Mouse (Mus musculus): ENCODE results near the gene Tns3.

DNA sequence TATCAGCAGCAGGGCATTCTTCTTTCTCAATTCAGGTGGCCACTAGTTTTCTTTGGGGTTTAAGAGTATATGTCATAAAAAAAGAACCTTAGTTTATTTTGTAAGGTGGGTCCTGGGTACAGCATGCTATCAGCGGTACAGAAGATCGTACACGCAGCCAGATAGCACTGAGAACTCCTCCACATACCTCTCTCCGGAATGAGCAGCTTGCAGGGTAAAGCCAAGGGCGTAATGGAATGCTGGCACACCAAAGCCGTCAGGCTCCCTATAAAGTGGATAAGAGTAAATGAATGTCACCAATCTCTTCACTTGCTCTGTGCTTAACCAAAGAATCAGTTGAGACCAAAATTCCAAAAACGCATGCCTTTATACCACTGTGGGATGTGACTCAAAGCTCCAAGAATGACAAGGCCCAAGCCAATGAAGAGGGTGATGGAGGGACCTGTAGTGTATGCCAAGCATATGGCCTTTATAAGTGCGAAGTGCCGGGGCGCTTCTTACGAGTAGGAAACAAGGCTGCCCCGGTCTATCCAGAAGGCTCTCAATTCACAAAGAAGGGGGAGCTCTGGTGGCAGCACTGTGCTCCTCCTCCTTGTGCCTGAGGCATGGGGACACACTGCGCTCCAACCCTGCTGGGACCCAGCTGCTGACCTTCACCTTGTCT lies 219.4 kb downstream of the Tns3 start:
- TF ChIP-seq CTCF (IDR thresholded peaks at IDR 0.05; ENCODE audit: control insufficient read depth, insufficient read depth, insufficient read length) (no peak), MYOG (IDR thresholded peaks at IDR 0.05; ENCODE audit: control insufficient read depth, extremely low read depth, insufficient read length) (no peak), MAX (IDR thresholded peaks at IDR 0.05) (peak; percentile 99), USF1 (IDR thresholded peaks at IDR 0.05; ENCODE audit: low read depth) (no peak), MYOD1 (IDR thresholded peaks at IDR 0.05; ENCODE audit: control insufficient read depth, insufficient read length, low read depth) (no peak)

Measured in C2C12 (cell line).